Mouse (Mus musculus) embryonic stem cell, embryonic (primary cell): Measurements from ENCODE around the gene Olfr1183.
"Not testable (repeated sequence)": the region's sequence is repeated elsewhere in the genome, so short reads cannot be mapped to it uniquely, and the experiment has no call there.

Experiments
- CTCF ChIA-PET, 4 experiments: fragments of 300-600 bp in 2 of 4; fragments of 350-600 bp in 2 of 4; sonication (Branson Sonifier 250); formaldehyde crosslinking; loops; one replicate each; lab custom pipeline; 2022; ENCODE audit warnings: inconsistent platforms in 2 of 4; lab: Charles Lee
- POLR2A ChIA-PET, 4 experiments: fragments of 300-600 bp in 2 of 4; fragments of 350-600 bp in 2 of 4; sonication (Branson Sonifier 250); formaldehyde crosslinking; loops; one replicate each; lab custom pipeline; 2022; ENCODE audit warnings: antibody characterized with exemption in 4 of 4, inconsistent platforms in 1 of 4; lab: Charles Lee

Olfr1183 gene

GRCm38 (mm10) chr2:88454567-88454966 is at the start of gene Olfr1183:
Gene Olfr1183 (plus strand): TSS chr2:88454867.
- POLR2A ChIA-PET, CTCF ChIA-PET: not testable (repeated sequence)

GRCm38 (mm10) chr2:88406353-88406752 is 48.3 kb upstream of the Olfr1183 start, which contains the start of gene Olfr1179:
Gene Olfr1179 (minus strand): TSS chr2:88406453.
- CTCF ChIA-PET, result no interaction called here
- POLR2A ChIA-PET, result no interaction called here

- POLR2A ChIA-PET, result no interaction called here
- CTCF ChIA-PET, result no interaction called here
Measured at GRCm38 (mm10) chr2:88419051-88419450, 35.6 kb upstream of the Olfr1183 start, which contains the start of gene Olfr1180. Gene Olfr1180 (minus strand): TSS chr2:88419151.

- CTCF ChIA-PET, result no interaction called here
- POLR2A ChIA-PET, result no interaction called here
Measured at GRCm38 (mm10) chr2:88426071-88426470, 28.6 kb upstream of the Olfr1183 start, which contains the start of gene Olfr1181. Gene Olfr1181 (minus strand): TSS chr2:88426171.

GRCm38 (mm10) chr2:88449031-88449430 is 5.6 kb upstream of the Olfr1183 start, which contains the start of gene Gm13757:
Gene Gm13757 (minus strand): TSS chr2:88449131.
- ChIA-PET CTCF (no interaction called here), POLR2A (no interaction called here)

GRCm38 (mm10) chr2:88483298-88483697 is 28.6 kb downstream of the Olfr1183 start, which contains the start of gene Olfr1184:
Gene Olfr1184 (plus strand): TSS chr2:88483598.
- CTCF ChIA-PET, result no interaction called here
- POLR2A ChIA-PET, result no interaction called here

GRCm38 (mm10) chr2:88493020-88493419 is 38.4 kb downstream of the Olfr1183 start, which contains the start of gene Olfr1185-ps1:
Gene Olfr1185-ps1 (plus strand): TSS chr2:88493320.
- CTCF ChIA-PET, result no interaction called here

GRCm38 (mm10) chr2:88518251-88518650 is 63.6 kb downstream of the Olfr1183 start, which contains the start of gene Olfr1186:
Gene Olfr1186 (plus strand): TSS chr2:88518551.
- CTCF ChIA-PET, result no interaction called here
- POLR2A ChIA-PET, result no interaction called here

More at GRCm38 (mm10) chr2:88493020-88493419, 38.4 kb downstream of the Olfr1183 start, which contains the start of gene Olfr1185-ps1:
- POLR2A ChIA-PET, result no interaction called here
